Mouse (Mus musculus) midbrain, embryonic 10.5 days (tissue): ENCODE results near the gene Lrrc29. TPM values are rescaled to one million over a fixed set of nuclear protein-coding genes. Genes with fewer than 3 reads are reported as not detected.

ENCODE experiments used
- DNase-seq: peaks from one replicate; pipeline ENCODE4 v3.0.0-alpha.2; 2017; ENCODE audit warnings: low spot score
- H3K27ac ChIP-seq: fragments of 300-500 bp; sonication (generic); replicated peaks from 2 replicates; pipeline ENCODE4 v1.5.1; 2016; ENCODE audit warnings: mild to moderate bottlenecking
- H3K27me3 ChIP-seq: fragments of 300-500 bp; sonication (generic); 2 replicates; pipeline ENCODE4 v1.6.1; 2016; ENCODE audit warnings: low read depth, mild to moderate bottlenecking; ENCODE audit not compliant: poor library complexity, severe bottlenecking
- H3K36me3 ChIP-seq: fragments of 300-500 bp; sonication (generic); 2 replicates; pipeline ENCODE4 v1.6.1; 2016; ENCODE audit warnings: mild to moderate bottlenecking, moderate library complexity
- H3K4me1 ChIP-seq: fragments of 300-500 bp; sonication (generic); 2 replicates; pipeline ENCODE4 v1.6.1; 2016
- H3K4me3 ChIP-seq: fragments of 300-500 bp; sonication (generic); 2 replicates; pipeline ENCODE4 v1.5.1; 2016; ENCODE audit warnings: mild to moderate bottlenecking, moderate library complexity
- H3K9me3 ChIP-seq: fragments of 300-500 bp; sonication (generic); replicated peaks from 2 replicates; pipeline ENCODE4 v1.6.1; 2016; ENCODE audit warnings: mild to moderate bottlenecking
- WGBS: fragments of 180-500 bp; shearing (Covaris S2); methylation state at CpG from one replicate; pipeline ENCODE4 v1.1.7; 2016; 5-methylcytosine and 5-hydroxymethylcytosine counted together
- polyA plus RNA-seq: library from polyadenylated mRNA; unstranded; fragments of >200 nt; fragmentation: Nextera tagmentation; extraction: Ambion mirVana; gene quantifications from 2 replicates; pipeline ENCODE4 v1.2.1, GENCODE M21; 2016

The Lrrc29 gene
- polyA plus RNA-seq, 1 experiment from 2014 or later, result 1.2 TPM

- peaks cover 14% of the 10 kb centered on the region for H3K27me3 ChIP-seq
- H3K27ac ChIP-seq, result no peak overlapping the region
- H3K9me3 ChIP-seq, result no peaks in the 10 kb centered on the region
- no peak for DNase-seq
- WGBS, result 81% methylated on average over 6 of the region's 6 CpGs
- H3K4me1 ChIP-seq, result peaks cover 13% of the 10 kb centered on the region
- no peak overlapping the region for H3K4me3 ChIP-seq
- H3K36me3 ChIP-seq, result peaks cover 36% of the 10 kb centered on the region
Measured at GRCm38 (mm10) chr8:105339886-105340635, 14.0 kb upstream of the Lrrc29 start.

GRCm38 (mm10) chr8:105338992-105339391 is 12.9 kb upstream of the Lrrc29 start:
- no peak for DNase-seq
- no peak overlapping the region for H3K27ac ChIP-seq
- 0 out of 2 replicates have a peak, but pooled peaks cover 4% of the 10 kb centered on the region for H3K4me1 ChIP-seq

GRCm38 (mm10) chr8:105336373-105337130 is 10.5 kb upstream of the Lrrc29 start:
- H3K9me3 ChIP-seq, result no peaks in the 10 kb centered on the region
- no peak overlapping the region for H3K27ac ChIP-seq
- H3K4me3 ChIP-seq, result no peak overlapping the region; the same call in 1 of the 2 replicates
- no peak for DNase-seq
- peaks cover 71% of the 10 kb centered on the region for H3K36me3 ChIP-seq
- peaks cover 14% of the 10 kb centered on the region for H3K27me3 ChIP-seq
- 0 out of 2 replicates have a peak, but pooled peaks cover 4% of the 10 kb centered on the region for H3K4me1 ChIP-seq
- 49% methylated on average over 32 of the region's 32 CpGs for WGBS

More at GRCm38 (mm10) chr8:105338992-105339391, 12.9 kb upstream of the Lrrc29 start:
- H3K9me3 ChIP-seq, result no peaks in the 10 kb centered on the region
- H3K4me3 ChIP-seq, result no peak overlapping the region
- peaks cover 47% of the 10 kb centered on the region for H3K36me3 ChIP-seq
- 66% methylated on average over 4 of the region's 4 CpGs for WGBS
- peaks cover 14% of the 10 kb centered on the region for H3K27me3 ChIP-seq

DNA sequence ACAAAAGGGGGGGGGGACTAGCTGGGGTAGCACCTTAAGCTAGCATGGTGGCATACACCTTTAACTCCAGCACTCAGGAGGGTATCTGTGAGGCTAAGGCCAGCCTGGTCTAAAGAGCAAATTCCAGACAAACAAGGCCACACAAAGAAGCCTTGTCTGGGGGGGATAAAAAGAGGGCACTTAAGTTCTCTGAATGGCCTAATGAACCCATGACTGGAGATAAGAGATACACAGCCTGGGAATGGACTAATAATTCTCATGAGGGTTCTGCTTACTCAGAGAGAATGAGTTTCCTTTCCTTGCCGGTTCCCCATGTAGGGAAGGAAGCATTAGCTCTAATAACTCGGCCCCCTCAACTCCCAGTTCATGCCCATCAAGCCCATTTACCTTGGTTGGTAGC is 6.4 kb upstream of the Lrrc29 start:
- no peak overlapping the region for H3K27ac ChIP-seq
- 93% methylated on average over 2 of the region's 2 CpGs for WGBS
- no peak for DNase-seq
- H3K9me3 ChIP-seq, result no peaks in the 10 kb centered on the region
- H3K4me1 ChIP-seq, result peaks cover 6% of the 10 kb centered on the region
- H3K27me3 ChIP-seq, result peaks cover 10% of the 10 kb centered on the region
- H3K4me3 ChIP-seq, result no peak overlapping the region
- peaks cover 98% of the 10 kb centered on the region for H3K36me3 ChIP-seq

- Histone ChIP-seq H3K27me3 (peaks cover 4% of the 10 kb centered on the region), H3K9me3 (no peaks in the 10 kb centered on the region), H3K4me3 (no peak overlapping the region), H3K36me3 (peaks cover 92% of the 10 kb centered on the region), H3K27ac (no peak overlapping the region), H3K4me1 (peaks cover 12% of the 10 kb centered on the region)
- DNase-seq, result no peak
- WGBS, result 95% methylated on average over 9 of the region's 9 CpGs
Measured at GRCm38 (mm10) chr8:105331931-105332330, 5.9 kb upstream of the Lrrc29 start.

DNA sequence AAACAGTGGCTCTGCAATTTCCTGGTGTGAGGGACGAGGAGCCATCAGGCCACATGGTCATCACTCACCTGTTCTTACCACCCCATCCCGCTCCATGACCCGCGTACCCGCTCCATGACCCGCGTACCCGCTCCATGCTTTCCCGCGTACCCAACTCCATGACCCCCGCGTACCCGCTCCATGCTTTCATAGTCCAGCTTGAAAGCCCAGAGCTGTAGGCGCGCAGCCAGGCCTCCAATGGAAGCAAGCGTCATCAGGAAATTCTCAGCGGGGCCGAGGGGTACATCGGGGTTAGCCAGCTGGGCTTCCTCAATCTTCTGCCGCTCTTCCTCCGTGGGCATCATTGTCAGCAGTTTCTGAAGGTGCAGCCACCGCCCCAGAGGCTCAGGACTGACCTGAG is 5.4 kb upstream of the Lrrc29 start:
- H3K4me3 ChIP-seq, result no peak overlapping the region
- H3K27me3 ChIP-seq, result no peaks in the 10 kb centered on the region
- H3K9me3 ChIP-seq, result no peaks in the 10 kb centered on the region
- H3K27ac ChIP-seq, result no peak overlapping the region
- WGBS, result 92% methylated on average over 22 of the region's 22 CpGs
- peaks cover 11% of the 10 kb centered on the region for H3K4me1 ChIP-seq
- H3K36me3 ChIP-seq, result peaks cover 88% of the 10 kb centered on the region
- DNase-seq, result no peak

DNA sequence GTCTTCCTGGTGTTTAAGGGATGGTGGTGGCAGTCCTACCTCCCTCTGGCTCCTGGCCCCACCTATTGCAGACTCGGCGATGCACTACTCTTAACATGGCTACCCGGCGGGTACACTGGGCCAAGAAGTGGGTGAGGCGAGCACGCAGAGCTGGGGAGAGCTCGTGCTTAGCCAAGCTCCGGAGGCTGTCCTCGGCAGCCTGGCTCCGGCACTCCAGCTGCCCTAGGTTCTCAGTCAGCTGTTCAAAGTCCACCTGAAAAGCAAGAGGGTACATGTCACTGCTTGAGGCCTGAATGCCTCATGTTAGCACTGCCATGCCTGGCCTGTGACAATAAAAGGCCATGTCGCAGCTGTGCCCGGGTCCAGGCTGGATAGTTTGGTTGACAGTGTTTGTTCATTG is 4.2 kb upstream of the Lrrc29 start:
- Histone ChIP-seq H3K27ac (no peak overlapping the region), H3K36me3 (peaks cover 76% of the 10 kb centered on the region)
- WGBS, result 95% methylated on average over 12 of the region's 12 CpGs

GRCm38 (mm10) chr8:105326968-105327367 is 890 bp upstream of the Lrrc29 start:
- peak overlapping the region; percentile 86 for H3K27ac ChIP-seq
- 46% methylated on average over 6 of the region's 6 CpGs for WGBS
- peaks cover 28% of the 10 kb centered on the region for H3K4me1 ChIP-seq
- H3K36me3 ChIP-seq, result peaks cover 53% of the 10 kb centered on the region
- H3K9me3 ChIP-seq, result no peaks in the 10 kb centered on the region
- no peaks in the 10 kb centered on the region for H3K27me3 ChIP-seq
- no peak for DNase-seq
- H3K4me3 ChIP-seq, result peak overlapping the region; percentile 88

More for the DNA sequence above, 4.2 kb upstream of the Lrrc29 start:
- H3K4me3 ChIP-seq, result no peak overlapping the region
- peaks cover 17% of the 10 kb centered on the region for H3K4me1 ChIP-seq
- H3K9me3 ChIP-seq, result no peaks in the 10 kb centered on the region
- no peaks in the 10 kb centered on the region for H3K27me3 ChIP-seq
- DNase-seq, result no peak

- H3K27me3 ChIP-seq, result no peaks in the 10 kb centered on the region
- H3K4me3 ChIP-seq, result peak overlapping the region; percentile 88
- DNase-seq, result no peak
- peaks cover 47% of the 10 kb centered on the region for H3K36me3 ChIP-seq
- H3K27ac ChIP-seq, result peak overlapping the region; percentile 86
- 0% methylated on average over 12 of the region's 12 CpGs for WGBS
- H3K9me3 ChIP-seq, result no peaks in the 10 kb centered on the region
- H3K4me1 ChIP-seq, result peaks cover 28% of the 10 kb centered on the region
Measured at GRCm38 (mm10) chr8:105325641-105326093, 411 bp downstream of the Lrrc29 start.

GRCm38 (mm10) chr8:105323183-105323582 is 2.9 kb downstream of the Lrrc29 start:
- no peak overlapping the region for H3K4me3 ChIP-seq
- no peaks in the 10 kb centered on the region for H3K9me3 ChIP-seq
- no peaks in the 10 kb centered on the region for H3K27me3 ChIP-seq
- no peak for DNase-seq
- peaks cover 28% of the 10 kb centered on the region for H3K4me1 ChIP-seq
- H3K27ac ChIP-seq, result no peak overlapping the region
- WGBS, result 86% methylated on average over 4 of the region's 4 CpGs
- peaks cover 43% of the 10 kb centered on the region for H3K36me3 ChIP-seq

DNA sequence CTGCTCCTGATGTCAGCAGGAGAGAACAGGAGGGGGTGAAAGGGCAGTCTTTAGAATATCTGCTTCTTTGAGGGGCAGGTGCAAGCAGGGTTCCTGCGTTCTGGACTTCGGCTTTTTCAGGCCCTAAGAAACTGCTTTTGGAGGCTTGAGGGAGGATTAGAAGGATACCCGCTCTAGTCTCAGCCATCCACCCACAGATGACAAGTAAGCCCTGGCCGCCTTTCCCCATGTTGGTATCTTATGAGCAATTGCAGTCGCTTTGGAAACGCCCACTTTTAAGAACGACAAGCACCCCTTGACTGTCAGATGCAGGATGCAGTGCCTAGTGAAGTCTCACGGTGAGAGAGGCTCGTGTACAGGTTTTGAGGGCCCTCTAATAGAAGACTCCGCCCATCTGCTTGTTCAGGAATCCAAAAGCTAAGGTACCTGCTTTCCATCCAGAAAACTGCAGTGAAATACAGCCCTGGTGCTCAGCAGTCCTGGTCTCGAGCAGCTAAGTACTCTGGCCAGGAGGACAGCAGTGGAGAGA is 7.4 kb downstream of the Lrrc29 start:
- peaks cover 82% of the 10 kb centered on the region for H3K36me3 ChIP-seq
- H3K4me3 ChIP-seq, result no peak overlapping the region
- no peaks in the 10 kb centered on the region for H3K9me3 ChIP-seq
- 83% methylated on average over 11 of the region's 11 CpGs for WGBS
- 0 out of 2 replicates have a peak, but pooled peaks cover 3% of the 10 kb centered on the region for H3K4me1 ChIP-seq
- DNase-seq, result no peak
- H3K27ac ChIP-seq, result no peak overlapping the region
- no peaks in the 10 kb centered on the region for H3K27me3 ChIP-seq

- Histone ChIP-seq H3K27me3 (no peaks in the 10 kb centered on the region), H3K4me3 (no peak overlapping the region), H3K4me1 (0 out of 2 replicates have a peak, but pooled peaks cover 4% of the 10 kb centered on the region), H3K36me3 (peaks cover 87% of the 10 kb centered on the region), H3K27ac (no peak overlapping the region), H3K9me3 (no peaks in the 10 kb centered on the region)
- no peak for DNase-seq
- 90% methylated on average over 4 of the region's 4 CpGs for WGBS
Measured at GRCm38 (mm10) chr8:105317941-105318340, 8.1 kb downstream of the Lrrc29 start.
